Mouse (Mus musculus): ENCODE measurements around the gene Ces1c. TPM values are rescaled to one million over a fixed set of nuclear protein-coding genes. Genes with fewer than 3 reads are reported as not detected.

Gene Ces1c
- total RNA-seq (2021), result 10 to 100 TPM in 1 of 2 experiments, 1 to 10 TPM in 1; 1.4 to 60.2 TPM
- long read RNA-seq, experiment 1, partial matches to known transcripts, result 2 of 7 reads
- long read RNA-seq, experiment 1, other reads (novel, unspliced or antisense), result 1 of 7 reads
- long read RNA-seq, experiment 2, result 0 reads

- no peak for DNase-seq (ENCODE audit: low spot score in 2 of 2)
These were observed at the start of gene Ces1c for GRCm38 (mm10) chr8:93131233-93131980. Ces1c (minus strand) TSS chr8:93131283.

- DNase-seq (ENCODE audit: low spot score in 2 of 2), result no peak
These were observed 49.6 kb upstream of the Ces1c start for GRCm38 (mm10) chr8:93180581-93181129.

- DNase-seq (ENCODE audit: low spot score in 2 of 2), result no peak
These were observed 45.5 kb upstream of the Ces1c start for GRCm38 (mm10) chr8:93176593-93176992.

- no peak for DNase-seq (ENCODE audit: low spot score in 2 of 2)
These were observed 43.5 kb upstream of the Ces1c start for GRCm38 (mm10) chr8:93174554-93174953.

- DNase-seq (ENCODE audit: low spot score in 2 of 2), result no peak
These were observed 40.9 kb upstream of the Ces1c start for GRCm38 (mm10) chr8:93171846-93172590.

GRCm38 (mm10) chr8:93163363-93163762 is 32.3 kb upstream of the Ces1c start:
- DNase-seq (ENCODE audit: low spot score in 2 of 2), result no peak

GRCm38 (mm10) chr8:93151401-93151800 is 20.3 kb upstream of the Ces1c start:
- no peak for DNase-seq (ENCODE audit: low spot score in 2 of 2)

- no peak for DNase-seq (ENCODE audit: low spot score in 2 of 2)
These were observed 16.2 kb upstream of the Ces1c start for GRCm38 (mm10) chr8:93147331-93147730.

- DNase-seq (ENCODE audit: low spot score in 2 of 2), result peak in 1 of 2 experiments; percentile 13
These were observed 9.6 kb upstream of the Ces1c start for GRCm38 (mm10) chr8:93140696-93141095.

- DNase-seq (ENCODE audit: low spot score in 2 of 2), result no peak
These were observed 1.1 kb upstream of the Ces1c start for GRCm38 (mm10) chr8:93132196-93132595.

- no peak for DNase-seq (ENCODE audit: low spot score in 2 of 2)
These were observed 4.6 kb downstream of the Ces1c start for GRCm38 (mm10) chr8:93126476-93126875.

- DNase-seq (ENCODE audit: low spot score in 2 of 2), result no peak
These were observed 9.1 kb downstream of the Ces1c start for GRCm38 (mm10) chr8:93122005-93122404.

- no peak for DNase-seq (ENCODE audit: low spot score in 2 of 2)
These were observed 35.7 kb downstream of the Ces1c start for GRCm38 (mm10) chr8:93095376-93095775.

- DNase-seq (ENCODE audit: low spot score in 2 of 2), result no peak
These were observed 39.8 kb downstream of the Ces1c start for GRCm38 (mm10) chr8:93091324-93091723.

- no peak for DNase-seq (ENCODE audit: low spot score in 2 of 2)
These were observed 42.4 kb downstream of the Ces1c start for GRCm38 (mm10) chr8:93088686-93089122.

- no peak for DNase-seq (ENCODE audit: low spot score in 2 of 2)
These were observed 42.9 kb downstream of the Ces1c start for GRCm38 (mm10) chr8:93088193-93088592.

- DNase-seq (ENCODE audit: low spot score in 2 of 2), result no peak
These were observed 51.2 kb downstream of the Ces1c start, which contains the start of gene Ces1b for GRCm38 (mm10) chr8:93079887-93080286. Ces1b (minus strand) TSS chr8:93080017.

GRCm38 (mm10) chr8:93075251-93075650 is 55.8 kb downstream of the Ces1c start:
- no peak for DNase-seq (ENCODE audit: low spot score in 2 of 2)

GRCm38 (mm10) chr8:93063416-93064117 is 67.5 kb downstream of the Ces1c start:
- no peak for DNase-seq (ENCODE audit: low spot score in 2 of 2)

- DNase-seq (ENCODE audit: low spot score in 2 of 2), result peak in 1 of 2 experiments; percentile 21
These were observed 71.9 kb downstream of the Ces1c start for GRCm38 (mm10) chr8:93059185-93059584.

- DNase-seq (ENCODE audit: low spot score in 2 of 2), result no peak
These were observed 75.8 kb downstream of the Ces1c start for GRCm38 (mm10) chr8:93055238-93055637.

Data from adrenal gland, postnatal 4 days (tissue).